Mouse (Mus musculus) liver, embryonic 14.5 days (tissue): ENCODE measurements around the gene Ctf2.
A peak's percentile ranks its signal among the peaks of the same experiment; 100 is the strongest.

ENCODE experiments used
- CTCF ChIP-seq: IDR thresholded peaks from 2 replicates; pipeline ENCODE4 v1.5.1; 2016; ENCODE audit warnings: antibody characterized with exemption, low read depth, control low read depth
- EP300 ChIP-seq: IDR thresholded peaks from 2 replicates; pipeline ENCODE4 v1.6.1; 2016; ENCODE audit warnings: antibody characterized with exemption, low read depth

- TF ChIP-seq CTCF (peak; percentile 69), EP300 (peak; percentile 76)
Observed at GRCm38 (mm10) chr7:127766851-127767609, 35.1 kb upstream of the Ctf2 start.
